Mouse (Mus musculus): Measurements from ENCODE around the gene Ube2u.

- TF ChIP-seq POLR2A (IDR thresholded peaks at IDR 0.05; ENCODE audit: insufficient read depth, low read depth, low read length) (no peak), CTCF (IDR thresholded peaks at IDR 0.05) (no peak)
These were observed 118.0 kb downstream of the Ube2u start for GRCm38 (mm10) chr4:100596630-100597029.

Data from heart, adult 2 months (tissue).